Mouse (Mus musculus) central nervous system, embryonic 14 days (tissue): ENCODE measurements around the gene Epb42. TPM values are rescaled to one million over a fixed set of nuclear protein-coding genes. Genes with fewer than 3 reads are reported as not detected.

Experiments
- polyA plus RNA-seq: library from polyadenylated mRNA; depleted of rRNA; stranded (reverse); fragments of >200 nt; gene quantifications from 2 replicates; pipeline ENCODE4 v1.2.3, GENCODE M21; 2012; rRNA removed

Gene Epb42
- polyA plus RNA-seq: 0.28 and 0.61 TPM in 2 replicates

GRCm38 (mm10) chr2:121036733-121037341 lies at the start of gene Epb42:
Gene Epb42 (minus strand): TSS chr2:121037072.

GRCm38 (mm10) chr2:121085480-121086185 lies 48.8 kb upstream of the Epb42 start, which contains the start of gene Tgm5:
Gene Tgm5 (minus strand): TSS chr2:121085841.

GRCm38 (mm10) chr2:121007925-121008663 lies 28.8 kb downstream of the Epb42 start, which contains the start of gene Ccndbp1:
Gene Ccndbp1 (plus strand): TSS chr2:121008403.

GRCm38 (mm10) chr2:120976990-120977925 lies 59.6 kb downstream of the Epb42 start, which contains the start of gene Tmem62:
Gene Tmem62 (plus strand): TSS chr2:120977017.

GRCm38 (mm10) chr2:120970559-120971080 lies 66.3 kb downstream of the Epb42 start, which contains the start of gene Ubr1:
Gene Ubr1 (minus strand): TSS chr2:120970715.

Other genes with a start within 250 kb of the Epb42 start
- 30.4 and 33.1 TPM in 2 replicates for gene Cdan1, start 186.9 kb downstream of the Epb42 start, polyA plus RNA-seq
- 15.1 and 17.1 TPM in 2 replicates for gene Ttbk2, start 186.5 kb downstream of the Epb42 start, polyA plus RNA-seq
- 23.3 TPM in 2 replicates for gene Ubr1, start 66.4 kb downstream of the Epb42 start, polyA plus RNA-seq
- 11.6 and 12.5 TPM in 2 replicates for gene Tmem62, start 60.1 kb downstream of the Epb42 start, polyA plus RNA-seq
- 62.9 and 64.2 TPM in 2 replicates for gene Ccndbp1, start 28.7 kb downstream of the Epb42 start, polyA plus RNA-seq
- 0.06 TPM in 1 of 2 replicates, not detected in the other for gene Tgm5, start 48.8 kb upstream of the Epb42 start, polyA plus RNA-seq
- 0.11 and 0.12 TPM in 2 replicates for gene Tgm7, start 72.7 kb upstream of the Epb42 start, polyA plus RNA-seq
- 23.4 and 26.9 TPM in 2 replicates for gene Adal, start 103.4 kb upstream of the Epb42 start, polyA plus RNA-seq
- 9.2 and 11.1 TPM in 2 replicates for gene Lcmt2, start 103.6 kb upstream of the Epb42 start, polyA plus RNA-seq
- 52.5 and 55.1 TPM in 2 replicates for gene Tubgcp4, start 133.6 kb upstream of the Epb42 start, polyA plus RNA-seq
- gene Zscan29, start 134.1 kb upstream of the Epb42 start, polyA plus RNA-seq: 7.2 and 7.3 TPM in 2 replicates
- gene Trp53bp1, start 234.3 kb upstream of the Epb42 start, polyA plus RNA-seq: 149 and 152 TPM in 2 replicates